Mouse (Mus musculus): Measurements from ENCODE around the gene Mga. TPM values are rescaled to one million over a fixed set of nuclear protein-coding genes. Genes with fewer than 3 reads are reported as not detected.

Gene Mga
- polyA plus RNA-seq, 1 experiment from 2014 or later = 25.4 TPM

- peak; percentile 83 for ATAC-seq (ENCODE audit: low read depth)
- peak overlapping the region; percentile 76 for H3K9ac ChIP-seq (ENCODE audit: low read length)
- peak overlapping the region; percentile 98 for H3K27ac ChIP-seq (ENCODE audit: low read length)
- H3K4me3 ChIP-seq (ENCODE audit: low read length) = peak overlapping the region; percentile 69
- no peaks in the 10 kb centered on the region for H3K9me3 ChIP-seq (ENCODE audit: control insufficient read depth, low read length)
- H3K27me3 ChIP-seq (ENCODE audit: control insufficient read depth, insufficient read depth, low read depth, low read length) = no peaks in the 10 kb centered on the region
- peaks cover 14% of the 10 kb centered on the region; the same call in 1 of the 2 replicates for H3K4me1 ChIP-seq (replicated peaks; ENCODE audit: control insufficient read depth, insufficient read depth, low read length)
- H3K36me3 ChIP-seq (ENCODE audit: control insufficient read depth, insufficient read depth, low read length) = no peaks in the 10 kb centered on the region
- peak overlapping the region; percentile 95 for H3K4me2 ChIP-seq (ENCODE audit: low read depth, low read length)
- 15% methylated on average over 19 of the region's 19 CpGs for WGBS
Measured at GRCm38 (mm10) chr2:119896553-119897089, 407 bp upstream of the Mga start.

GRCm38 (mm10) chr2:119898141-119898594 is 1.1 kb downstream of the Mga start:
- no peaks in the 10 kb centered on the region for H3K27me3 ChIP-seq (ENCODE audit: control insufficient read depth, insufficient read depth, low read depth, low read length)
- peak overlapping the region; percentile 98 for H3K27ac ChIP-seq (ENCODE audit: low read length)
- no peaks in the 10 kb centered on the region for H3K9me3 ChIP-seq (ENCODE audit: control insufficient read depth, low read length)
- H3K4me2 ChIP-seq (ENCODE audit: low read depth, low read length) = peak overlapping the region; percentile 95
- peaks cover 5% of the 10 kb centered on the region for H3K36me3 ChIP-seq (ENCODE audit: control insufficient read depth, insufficient read depth, low read length)
- H3K9ac ChIP-seq (ENCODE audit: low read length) = peak overlapping the region; percentile 76
- H3K4me1 ChIP-seq (replicated peaks; ENCODE audit: control insufficient read depth, insufficient read depth, low read length) = peaks cover 14% of the 10 kb centered on the region; the same call in 1 of the 2 replicates
- peak overlapping the region; percentile 69 for H3K4me3 ChIP-seq (ENCODE audit: low read length)
- ATAC-seq (ENCODE audit: low read depth) = peak; percentile 74
- WGBS = 6% methylated on average over 19 of the region's 19 CpGs

GRCm38 (mm10) chr2:119916007-119916406 is 19.0 kb downstream of the Mga start:
- Histone ChIP-seq H3K4me2 (ENCODE audit: low read depth, low read length) (no peak overlapping the region), H3K4me1 (replicated peaks; ENCODE audit: control insufficient read depth, insufficient read depth, low read length) (no peaks in the 10 kb centered on the region), H3K27me3 (ENCODE audit: control insufficient read depth, insufficient read depth, low read depth, low read length) (no peaks in the 10 kb centered on the region), H3K9ac (ENCODE audit: low read length) (no peak overlapping the region), H3K4me3 (ENCODE audit: low read length) (no peak overlapping the region), H3K9me3 (ENCODE audit: control insufficient read depth, low read length) (no peaks in the 10 kb centered on the region), H3K36me3 (ENCODE audit: control insufficient read depth, insufficient read depth, low read length) (peaks cover 13% of the 10 kb centered on the region; the same call in 1 of the 2 replicates), H3K27ac (ENCODE audit: low read length) (no peak overlapping the region)
- no peak for ATAC-seq (ENCODE audit: low read depth)

- Histone ChIP-seq H3K9ac (ENCODE audit: low read length) (no peak overlapping the region), H3K4me3 (ENCODE audit: low read length) (no peak overlapping the region), H3K9me3 (ENCODE audit: control insufficient read depth, low read length) (no peaks in the 10 kb centered on the region), H3K4me1 (replicated peaks; ENCODE audit: control insufficient read depth, insufficient read depth, low read length) (no peaks in the 10 kb centered on the region), H3K27ac (ENCODE audit: low read length) (no peak overlapping the region), H3K4me2 (ENCODE audit: low read depth, low read length) (no peak overlapping the region), H3K27me3 (ENCODE audit: control insufficient read depth, insufficient read depth, low read depth, low read length) (no peaks in the 10 kb centered on the region), H3K36me3 (ENCODE audit: control insufficient read depth, insufficient read depth, low read length) (peaks cover 21% of the 10 kb centered on the region)
- no peak for ATAC-seq (ENCODE audit: low read depth)
- 66% methylated on average over 1 of the region's 1 CpGs for WGBS
Measured at GRCm38 (mm10) chr2:119917631-119918369, 20.8 kb downstream of the Mga start.

- Histone ChIP-seq H3K36me3 (ENCODE audit: control insufficient read depth, insufficient read depth, low read length) (peaks cover 3% of the 10 kb centered on the region; the same call in 1 of the 2 replicates), H3K4me2 (ENCODE audit: low read depth, low read length) (no peak overlapping the region), H3K4me3 (ENCODE audit: low read length) (no peak overlapping the region), H3K27me3 (ENCODE audit: control insufficient read depth, insufficient read depth, low read depth, low read length) (no peaks in the 10 kb centered on the region), H3K9me3 (ENCODE audit: control insufficient read depth, low read length) (no peaks in the 10 kb centered on the region), H3K9ac (ENCODE audit: low read length) (no peak overlapping the region), H3K4me1 (replicated peaks; ENCODE audit: control insufficient read depth, insufficient read depth, low read length) (peaks cover 12% of the 10 kb centered on the region), H3K27ac (ENCODE audit: low read length) (no peak overlapping the region)
- WGBS = 34% methylated on average over 9 of the region's 9 CpGs
- ATAC-seq (ENCODE audit: low read depth) = no peak
Measured at GRCm38 (mm10) chr2:119970571-119970970, 73.5 kb downstream of the Mga start.

- Histone ChIP-seq H3K9me3 (ENCODE audit: control insufficient read depth, low read length) (no peaks in the 10 kb centered on the region), H3K27me3 (ENCODE audit: control insufficient read depth, insufficient read depth, low read depth, low read length) (no peaks in the 10 kb centered on the region), H3K27ac (ENCODE audit: low read length) (peak overlapping the region; percentile 12), H3K36me3 (ENCODE audit: control insufficient read depth, insufficient read depth, low read length) (no peaks in the 10 kb centered on the region), H3K4me2 (ENCODE audit: low read depth, low read length) (peak overlapping the region; percentile 42), H3K4me3 (ENCODE audit: low read length) (peak overlapping the region; percentile 75), H3K9ac (ENCODE audit: low read length) (0 out of 2 replicates have a peak overlapping the region, but pooled peaks have one; percentile 15), H3K4me1 (replicated peaks; ENCODE audit: control insufficient read depth, insufficient read depth, low read length) (peaks cover 12% of the 10 kb centered on the region)
- no peak for ATAC-seq (ENCODE audit: low read depth)
- 73% methylated on average over 3 of the region's 3 CpGs for WGBS
Measured at GRCm38 (mm10) chr2:119971316-119971715, 74.3 kb downstream of the Mga start.

- peaks cover 12% of the 10 kb centered on the region for H3K4me1 ChIP-seq (replicated peaks; ENCODE audit: control insufficient read depth, insufficient read depth, low read length)
- ATAC-seq (ENCODE audit: low read depth) = peak; percentile 99
- 2% methylated on average over 32 of the region's 32 CpGs for WGBS
- H3K9ac ChIP-seq (ENCODE audit: low read length) = peak overlapping the region; percentile 83
- no peaks in the 10 kb centered on the region for H3K36me3 ChIP-seq (ENCODE audit: control insufficient read depth, insufficient read depth, low read length)
- H3K27me3 ChIP-seq (ENCODE audit: control insufficient read depth, insufficient read depth, low read depth, low read length) = no peaks in the 10 kb centered on the region
- H3K9me3 ChIP-seq (ENCODE audit: control insufficient read depth, low read length) = no peaks in the 10 kb centered on the region
- H3K4me2 ChIP-seq (ENCODE audit: low read depth, low read length) = peak overlapping the region; percentile 78
- peak overlapping the region; percentile 75 for H3K4me3 ChIP-seq (ENCODE audit: low read length)
- peak overlapping the region; percentile 72 for H3K27ac ChIP-seq (ENCODE audit: low read length)
Measured at GRCm38 (mm10) chr2:119971837-119972536, 75.0 kb downstream of the Mga start.

GRCm38 (mm10) chr2:119972537-119972879 is 75.5 kb downstream of the Mga start, which contains the start of gene Mapkbp1:
Gene Mapkbp1, plus strand, starts transcription at chr2:119972699.
- ATAC-seq (ENCODE audit: low read depth) = peak; percentile 69
- H3K4me3 ChIP-seq (ENCODE audit: low read length) = peak within 1 kb of the TSS; percentile 75
- under 1% methylated on average over 19 of the region's 19 CpGs for WGBS
- H3K4me2 ChIP-seq (ENCODE audit: low read depth, low read length) = peak within 1 kb of the TSS; percentile 78
- H3K9me3 ChIP-seq (ENCODE audit: control insufficient read depth, low read length) = no peaks in the 10 kb centered on the region
- H3K27ac ChIP-seq (ENCODE audit: low read length) = peak within 1 kb of the TSS; percentile 72
- H3K4me1 ChIP-seq (replicated peaks; ENCODE audit: control insufficient read depth, insufficient read depth, low read length) = peaks cover 12% of the 10 kb centered on the region
- H3K27me3 ChIP-seq (ENCODE audit: control insufficient read depth, insufficient read depth, low read depth, low read length) = no peaks in the 10 kb centered on the region
- peak within 1 kb of the TSS; percentile 83 for H3K9ac ChIP-seq (ENCODE audit: low read length)
- H3K36me3 ChIP-seq (ENCODE audit: control insufficient read depth, insufficient read depth, low read length) = no peaks in the 10 kb centered on the region

GRCm38 (mm10) chr2:119980343-119980986 is 83.4 kb downstream of the Mga start:
- Histone ChIP-seq H3K9me3 (ENCODE audit: control insufficient read depth, low read length) (no peaks in the 10 kb centered on the region), H3K4me3 (ENCODE audit: low read length) (no peak overlapping the region)

More at GRCm38 (mm10) chr2:119980343-119980986, 83.4 kb downstream of the Mga start:
- Histone ChIP-seq H3K36me3 (ENCODE audit: control insufficient read depth, insufficient read depth, low read length) (no peaks in the 10 kb centered on the region), H3K4me1 (replicated peaks; ENCODE audit: control insufficient read depth, insufficient read depth, low read length) (no peaks in the 10 kb centered on the region; the same call in 1 of the 2 replicates), H3K27ac (ENCODE audit: low read length) (no peak overlapping the region), H3K27me3 (ENCODE audit: control insufficient read depth, insufficient read depth, low read depth, low read length) (no peaks in the 10 kb centered on the region), H3K9ac (ENCODE audit: low read length) (no peak overlapping the region), H3K4me2 (ENCODE audit: low read depth, low read length) (no peak overlapping the region)
- no peak for ATAC-seq (ENCODE audit: low read depth)
- 73% methylated on average over 7 of the region's 7 CpGs for WGBS
